8 mouse cellular contexts compared by ENCODE assay signal in genomic region chr1:152623375-152624270, GRCm38 (mm10).
A peak's percentile ranks its signal among the peaks of the same experiment; 100 is the strongest.
DNase-seq lines count a peak whose midpoint lies in the region; ATAC-seq lines count a peak whose summit lies in the region.

No protein-coding gene starts in this region.

- peak overlapping the region; percentile 80 for H3K9ac ChIP-seq in heart, embryonic 12.5 days
- peak overlapping the region; percentile 73 for H3K9ac ChIP-seq in kidney, embryonic 14.5 days (ENCODE audit: low read depth, low read length)

- peaks cover 11% of the 10 kb centered on the region for H3K36me3 ChIP-seq in heart, embryonic 12.5 days
- H3K36me3 ChIP-seq in kidney, embryonic 14.5 days (ENCODE audit: control insufficient read depth, insufficient read depth, low read length), result peaks cover 6% of the 10 kb centered on the region; the same call in 1 of the 2 replicates

- no peak for ATAC-seq in heart, embryonic 12.5 days (ENCODE audit: insufficient number of reproducible peaks, low FRiP score)
- no peak for ATAC-seq in kidney, embryonic 14.5 days (ENCODE audit: low FRiP score, low TSS enrichment)

- DNase-seq in urinary bladder, postnatal 14 days (ENCODE audit: low spot score), result peak; percentile 53
- DNase-seq in urinary bladder, postnatal 10 days (ENCODE audit: low spot score), result no peak
- DNase-seq in lung, postnatal 14 days, result peak; percentile 64
- no peak for DNase-seq in thymus, postnatal 4 days
- DNase-seq in cerebellum, adult 18-20 months, result no peak
- no peak for DNase-seq in cerebellum, adult 9-11 months

- WGBS in heart, embryonic 12.5 days, result 24% methylated on average over 12 of the region's 12 CpGs
- 33% methylated on average over 12 of the region's 12 CpGs for WGBS in kidney, embryonic 14.5 days

- H3K27ac ChIP-seq in heart, embryonic 12.5 days (ENCODE audit: poor library complexity, severe bottlenecking), result peak overlapping the region; percentile 88
- H3K27ac ChIP-seq in kidney, embryonic 14.5 days (ENCODE audit: low read depth, low read length), result peak overlapping the region; percentile 94

- H3K4me1 ChIP-seq in heart, embryonic 12.5 days (replicated peaks), result peaks cover 68% of the 10 kb centered on the region
- H3K4me1 ChIP-seq in kidney, embryonic 14.5 days (ENCODE audit: control insufficient read depth, insufficient read depth, low read length), result peaks cover 34% of the 10 kb centered on the region

- no peaks in the 10 kb centered on the region for H3K27me3 ChIP-seq in heart, embryonic 12.5 days (replicated peaks)
- H3K27me3 ChIP-seq in kidney, embryonic 14.5 days (ENCODE audit: control insufficient read depth, insufficient read depth, low read length), result no peaks in the 10 kb centered on the region

- peak overlapping the region; percentile 86 for H3K4me2 ChIP-seq in heart, embryonic 12.5 days
- H3K4me2 ChIP-seq in kidney, embryonic 14.5 days (replicated peaks; ENCODE audit: low read depth, low read length), result peak overlapping the region; percentile 73

- H3K4me3 ChIP-seq in heart, embryonic 12.5 days, result peak overlapping the region; percentile 65
- peak overlapping the region; percentile 75 for H3K4me3 ChIP-seq in kidney, embryonic 14.5 days (ENCODE audit: low read length)

- no peaks in the 10 kb centered on the region for H3K9me3 ChIP-seq in heart, embryonic 12.5 days (replicated peaks)
- H3K9me3 ChIP-seq in kidney, embryonic 14.5 days (ENCODE audit: control insufficient read depth, low read length), result no peaks in the 10 kb centered on the region

Comparison
In these comparisons a context has a peak if more than half of its experiments do, and no peak if none do; other contexts are left out.
1. DNase-seq: peak in urinary bladder, postnatal 14 days (single experiment) and lung, postnatal 14 days (single experiment); none in urinary bladder, postnatal 10 days (single experiment), thymus, postnatal 4 days (single experiment), cerebellum, adult 18-20 months (0 of 2) and cerebellum, adult 9-11 months (single experiment).